Mouse (Mus musculus) MEL (cell line): Measurements from ENCODE around the gene Mapre3. TPM values are rescaled to one million over a fixed set of nuclear protein-coding genes. Genes with fewer than 3 reads are reported as not detected.
A peak's percentile ranks its signal among the peaks of the same experiment; 100 is the strongest.

ENCODE experiments used
- DNase-seq: peaks from one replicate; pipeline ENCODE4 v3.0.0; 2011; ENCODE audit warnings: low read depth, low spot score
- H3K27ac ChIP-seq: 2 replicates; pipeline ENCODE4 v1.5.1; 2012; ENCODE audit warnings: low read depth, mild to moderate bottlenecking, control low read depth, low read length, moderate library complexity; ENCODE audit not compliant: control insufficient read depth
- H3K27me3 ChIP-seq, 2 experiments: fragments of 150-350 bp in 1 of 2; sonication (generic) in 1 of 2; 2 replicates each; pipeline ENCODE4 v1.6.1; 2012; ENCODE audit warnings: low read length in 2 of 2, mild to moderate bottlenecking in 2 of 2, improper control_type of control experiment in 1 of 2, moderate library complexity in 1 of 2; ENCODE audit not compliant: insufficient read depth in 2 of 2, control insufficient read depth in 1 of 2
- H3K36me3 ChIP-seq, 2 experiments: 2 replicates each; pipeline ENCODE4 v1.6.1; 2012 to 2014; ENCODE audit warnings: low read length in 2 of 2, improper control_type of control experiment in 1 of 2, inconsistent platforms in 1 of 2, mild to moderate bottlenecking in 1 of 2; ENCODE audit not compliant: insufficient read depth in 2 of 2, control insufficient read depth in 1 of 2
- H3K4me1 ChIP-seq, 2 experiments: fragments of 150-350 bp in 1 of 2; sonication (generic) in 1 of 2; 2 replicates each; pipeline ENCODE4 v1.6.1; 2012; ENCODE audit warnings: low read length in 2 of 2, improper control_type of control experiment in 1 of 2, mild to moderate bottlenecking in 1 of 2; ENCODE audit not compliant: insufficient read depth in 2 of 2, control insufficient read depth in 1 of 2
- H3K4me3 ChIP-seq, 2 experiments: fragments of 150-350 bp in 1 of 2; sonication (generic) in 1 of 2; 2 replicates each; pipeline ENCODE4 v1.5.1; 2012; ENCODE audit warnings: low read depth in 2 of 2, low read length in 2 of 2, mild to moderate bottlenecking in 2 of 2, moderate library complexity in 2 of 2, control low read depth in 1 of 2, improper control_type of control experiment in 1 of 2; ENCODE audit not compliant: control insufficient read depth in 1 of 2, insufficient read depth in 1 of 2
- H3K79me2 ChIP-seq: 2 replicates; pipeline ENCODE4 v1.6.1; 2012; ENCODE audit warnings: mild to moderate bottlenecking, low read length, moderate library complexity; ENCODE audit not compliant: control insufficient read depth, poor library complexity, insufficient read depth
- H3K9ac ChIP-seq: 2 replicates; pipeline ENCODE4 v1.6.1; 2012; ENCODE audit warnings: low read depth, mild to moderate bottlenecking, control low read depth, low read length, moderate library complexity; ENCODE audit not compliant: control insufficient read depth, poor library complexity, severe bottlenecking
- H3K9me3 ChIP-seq: fragments of 150-350 bp; sonication (generic); replicated peaks from 2 replicates; pipeline ENCODE4 v1.6.1; 2012; ENCODE audit warnings: mild to moderate bottlenecking, low read length, improper control_type of control experiment, moderate library complexity; ENCODE audit not compliant: insufficient read depth
- BHLHE40 ChIP-seq: IDR thresholded peaks from 2 replicates; pipeline ENCODE4 v1.6.1; 2012; ENCODE audit warnings: low read depth, mild to moderate bottlenecking, inconsistent platforms, low read length, improper control_type of control experiment, borderline replicate concordance
- CHD1 ChIP-seq: IDR thresholded peaks from 2 replicates; pipeline ENCODE4 v1.6.1; 2012; ENCODE audit warnings: low read depth, mild to moderate bottlenecking, inconsistent platforms, low read length, improper control_type of control experiment
- EP300 ChIP-seq, 2 experiments: IDR thresholded peaks; 2 replicates each; pipeline ENCODE4 v1.6.1; 2011; ENCODE audit warnings: improper control_type of control experiment in 2 of 2, low read length in 2 of 2, low read depth in 1 of 2, mild to moderate bottlenecking in 1 of 2
- HCFC1 ChIP-seq: IDR thresholded peaks from 2 replicates; pipeline ENCODE4 v1.6.1; 2012; ENCODE audit warnings: low read depth, mild to moderate bottlenecking, inconsistent platforms, low read length, improper control_type of control experiment, moderate library complexity
- MAZ ChIP-seq: IDR thresholded peaks from 2 replicates; pipeline ENCODE4 v1.6.1; 2012; ENCODE audit warnings: low read depth, mild to moderate bottlenecking, inconsistent platforms, low read length, improper control_type of control experiment
- MEF2A ChIP-seq: IDR thresholded peaks from 2 replicates; pipeline ENCODE4 v1.6.1; 2014; ENCODE audit warnings: low read depth, mild to moderate bottlenecking, inconsistent platforms, low read length, improper control_type of control experiment; ENCODE audit not compliant: poor library complexity, insufficient replicate concordance, severe bottlenecking; ENCODE audit errors: extremely low read depth
- MYC ChIP-seq: IDR thresholded peaks from 2 replicates; pipeline ENCODE4 v1.6.1; 2011; ENCODE audit warnings: low read depth, mild to moderate bottlenecking, low read length, improper control_type of control experiment, moderate library complexity
- POLR2A ChIP-seq, 2 experiments: IDR thresholded peaks; 2 replicates each; pipeline ENCODE4 v1.6.1; 2011 to 2012; ENCODE audit warnings: low read length in 2 of 2, mild to moderate bottlenecking in 2 of 2, control low read depth in 1 of 2, improper control_type of control experiment in 1 of 2, low read depth in 1 of 2, moderate library complexity in 1 of 2; ENCODE audit not compliant: control insufficient read depth in 1 of 2, insufficient read depth in 1 of 2, poor library complexity in 1 of 2
- POLR2AphosphoS5 ChIP-seq: IDR thresholded peaks from 2 replicates; pipeline ENCODE4 v1.6.1; 2012; ENCODE audit warnings: low read depth, borderline replicate concordance, mild to moderate bottlenecking, inconsistent platforms, low read length, moderate library complexity, mixed read lengths
- polyA plus RNA-seq, 2 experiments: library from polyadenylated mRNA; stranded (reverse) in 1 of 2; unstranded in 1 of 2; fragments of >175 nt in 1 of 2; fragments of >200 nt in 1 of 2; gene quantifications; 2 replicates each; pipeline versions ENCODE4 v1.2.1 to v1.2.4; 2012; ENCODE audit warnings: low replicate concordance in 2 of 2, low read depth in 1 of 2; ENCODE audit not compliant: insufficient read length in 2 of 2, insufficient read depth in 1 of 2, missing spikeins in 1 of 2
- total RNA-seq: library from RNA; depleted of rRNA; stranded (reverse); fragments of 300-350 nt; gene quantifications from 2 replicates; pipeline ENCODE4 v1.2.3, GENCODE M21; 2012; rRNA removed

Mapre3 gene
- total and polyA plus RNA-seq, 3 experiments = 0.04 to 0.81 TPM; not detected in 1

DNA sequence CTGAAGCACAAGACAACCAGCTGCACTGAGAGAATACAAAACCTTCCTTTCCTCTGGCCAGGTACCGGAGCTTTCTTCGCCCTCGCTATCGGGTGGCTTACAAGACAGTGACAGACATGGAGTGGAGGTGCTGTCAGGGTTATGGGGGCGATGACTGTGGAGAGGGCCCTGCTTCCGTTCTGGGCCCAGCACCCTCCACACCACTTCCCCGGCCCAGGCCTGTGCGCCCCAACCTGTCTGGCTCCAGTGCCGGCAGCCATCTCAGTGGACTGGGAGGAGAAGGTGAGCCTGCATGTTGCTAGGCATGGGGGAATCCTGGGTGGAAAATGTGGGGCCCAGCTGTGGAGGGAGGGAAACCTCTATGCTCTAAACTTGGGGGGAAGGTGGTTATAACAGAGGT is 101.0 kb downstream of the Mapre3 start:
- no peak for DNase-seq
- H3K27ac ChIP-seq = peak overlapping the region; percentile 29

More for the DNA sequence above, 101.0 kb downstream of the Mapre3 start:
- Histone ChIP-seq H3K4me1 (peaks cover 16 to 39% of the 10 kb centered on the region in 2 experiments), H3K4me3 (peak overlapping the region in 1 of 2 experiments; percentile 9; a peak in 1 of 4 replicates), H3K9ac (peak overlapping the region; percentile 36), H3K36me3 (peaks cover 0 to 22% of the 10 kb centered on the region in 2 experiments; a peak in 2 of 4 replicates), H3K79me2 (no peaks in the 10 kb centered on the region), H3K27me3 (no peaks in the 10 kb centered on the region), H3K9me3 (no peaks in the 10 kb centered on the region)
- TF ChIP-seq MAZ = 0 out of 2 replicates have a peak, but pooled peaks have one; percentile 9
- no peak for TF ChIP-seq MYC
- TF ChIP-seq HCFC1 = no peak
- no peak for TF ChIP-seq POLR2AphosphoS5
- TF ChIP-seq BHLHE40 = no peak
- no peak for TF ChIP-seq EP300 (IDR thresholded peaks at IDR 0.05; ENCODE audit: low read depth in 1 of 2, low read length in 2 of 2)
- TF ChIP-seq CHD1 = 0 out of 2 replicates have a peak, but pooled peaks have one; percentile 12
- TF ChIP-seq MEF2A = no peak
- TF ChIP-seq POLR2A (IDR thresholded peaks at IDR 0.05; ENCODE audit: control insufficient read depth in 1 of 2, insufficient read depth in 1 of 2, low read depth in 1 of 2, low read length in 2 of 2, poor library complexity in 1 of 2) = 0 out of 4 replicates have a peak, but pooled peaks of 1 of the 2 experiments have one; percentile 25

Other genes starting within 250 kb of the Mapre3 start
- gene Kcnk3, start 226.5 kb upstream of the Mapre3 start, total RNA-seq = not detected in 2 replicates
- not detected for gene Kcnk3, start 226.5 kb upstream of the Mapre3 start, polyA plus RNA-seq
- gene Slc35f6, start 166.7 kb upstream of the Mapre3 start, total RNA-seq = 15.7 and 18.0 TPM in 2 replicates
- gene Slc35f6, start 166.7 kb upstream of the Mapre3 start, polyA plus RNA-seq = 10 to 100 TPM in 1 of 2 experiments, not detected in 1; 32.4 TPM
- gene Cenpa, start 147.9 kb upstream of the Mapre3 start, total RNA-seq = 341 and 345 TPM in 2 replicates
- gene Cenpa, start 147.9 kb upstream of the Mapre3 start, polyA plus RNA-seq = 100 to 1,000 TPM; 100 to 566 TPM
- not detected in 2 replicates for gene Dpysl5, start 103.1 kb upstream of the Mapre3 start, total RNA-seq
- gene Dpysl5, start 103.1 kb upstream of the Mapre3 start, polyA plus RNA-seq = not detected
- 41.3 and 50.5 TPM in 2 replicates for gene Tmem214, start 53.4 kb downstream of the Mapre3 start, total RNA-seq
- gene Tmem214, start 53.4 kb downstream of the Mapre3 start, polyA plus RNA-seq = 100 to 1,000 TPM; 101 to 170 TPM
- 10.6 and 12.8 TPM in 2 replicates for gene Agbl5, start 74.1 kb downstream of the Mapre3 start, total RNA-seq
- gene Agbl5, start 74.1 kb downstream of the Mapre3 start, polyA plus RNA-seq = 10 to 100 TPM in 1 of 2 experiments, not detected in 1; 45.0 TPM
- 296 and 321 TPM in 2 replicates for gene Ost4, start 93.1 kb downstream of the Mapre3 start, total RNA-seq
- gene Ost4, start 93.1 kb downstream of the Mapre3 start, polyA plus RNA-seq = 100 to 1,000 TPM; 220 to 478 TPM
- 1.3 and 1.5 TPM in 2 replicates for gene Emilin1, start 98.8 kb downstream of the Mapre3 start, total RNA-seq
- gene Emilin1, start 98.8 kb downstream of the Mapre3 start, polyA plus RNA-seq = 1 to 10 TPM in 1 of 2 experiments, not detected in 1; 2.0 TPM
- 268 and 308 TPM in 2 replicates for gene Khk, start 106.8 kb downstream of the Mapre3 start, total RNA-seq
- 100 to 1,000 TPM in 1 of 2 experiments, not detected in 1; 461 TPM for gene Khk, start 106.8 kb downstream of the Mapre3 start, polyA plus RNA-seq
- not detected in 2 replicates for gene Cgref1, start 130.9 kb downstream of the Mapre3 start, total RNA-seq
- gene Cgref1, start 130.9 kb downstream of the Mapre3 start, polyA plus RNA-seq = 1 to 10 TPM in 1 of 2 experiments, not detected in 1; 1.4 TPM
- 141 and 143 TPM in 2 replicates for gene Preb, start 145.7 kb downstream of the Mapre3 start, total RNA-seq
- gene Preb, start 145.7 kb downstream of the Mapre3 start, polyA plus RNA-seq = 100 to 1,000 TPM in 1 of 2 experiments, not detected in 1; 247 TPM
- gene Tcf23, start 154.0 kb downstream of the Mapre3 start, total RNA-seq = 0.03 and 0.08 TPM in 2 replicates
- under 1 TPM in 1 of 2 experiments, not detected in 1; 0.07 TPM for gene Tcf23, start 154.0 kb downstream of the Mapre3 start, polyA plus RNA-seq
- 31.7 and 37.2 TPM in 2 replicates for gene Atraid, start 233.7 kb downstream of the Mapre3 start, total RNA-seq
- 10 to 100 TPM in 1 of 2 experiments, not detected in 1; 58.0 TPM for gene Atraid, start 233.7 kb downstream of the Mapre3 start, polyA plus RNA-seq
- gene Slc5a6, start 234.3 kb downstream of the Mapre3 start, total RNA-seq = 25.6 and 34.5 TPM in 2 replicates
- 10 to 100 TPM in 1 of 2 experiments, not detected in 1; 41.7 TPM for gene Slc5a6, start 234.3 kb downstream of the Mapre3 start, polyA plus RNA-seq
- gene Cad, start 240.1 kb downstream of the Mapre3 start, total RNA-seq = 213 and 228 TPM in 2 replicates
- 100 to 1,000 TPM; 254 to 383 TPM for gene Cad, start 240.1 kb downstream of the Mapre3 start, polyA plus RNA-seq